Mouse (Mus musculus): ENCODE measurements around the gene Gabrr3. TPM values are rescaled to one million over a fixed set of nuclear protein-coding genes. Genes with fewer than 3 reads are reported as not detected.

Gene Gabrr3
- not detected for total RNA-seq (2023)

DNA sequence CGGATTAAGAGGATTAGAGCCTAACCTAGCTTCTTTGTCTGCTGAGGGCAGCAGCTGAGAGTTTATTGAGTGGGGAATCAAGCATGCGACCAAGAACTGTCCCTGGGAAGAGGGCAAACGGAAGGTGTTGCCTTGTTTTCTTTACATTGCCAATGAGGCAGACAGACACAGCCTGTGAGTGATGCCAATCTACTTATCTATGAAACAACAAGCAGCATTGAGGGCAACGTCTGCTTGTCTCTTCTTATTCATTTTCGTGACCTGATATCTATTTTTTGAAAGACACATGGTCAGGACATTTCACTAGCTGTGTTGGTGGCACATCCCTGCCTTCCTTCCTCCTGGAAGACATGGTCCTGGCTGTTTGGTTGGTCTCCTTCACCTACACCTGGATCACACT lies at the start of gene Gabrr3:
Gene Gabrr3 (plus strand): TSS at position 301 of the 400 bp plus-strand sequence.

DNA sequence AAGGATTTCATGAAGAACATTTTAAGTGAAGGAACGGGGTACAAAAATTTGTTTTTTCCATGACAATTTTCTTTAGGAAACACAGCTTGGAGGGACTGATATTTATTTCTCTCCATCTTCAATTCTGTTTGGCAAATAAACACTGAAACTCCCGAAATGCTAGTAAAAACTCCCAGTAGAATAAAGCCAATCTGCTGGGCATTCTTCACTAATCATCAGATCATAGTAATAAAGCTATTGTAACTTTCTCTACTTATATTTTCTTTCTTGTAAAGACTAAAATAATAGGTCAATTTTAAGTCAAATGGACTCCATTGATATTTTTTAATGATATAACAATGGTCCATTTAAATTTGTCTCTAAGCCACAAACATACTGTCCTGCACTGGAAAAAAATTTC lies 43.2 kb upstream of the Gabrr3 start, which contains the start of gene Olfr209:
Gene Olfr209 (minus strand): TSS at position 101 of the 400 bp plus-strand sequence.

DNA sequence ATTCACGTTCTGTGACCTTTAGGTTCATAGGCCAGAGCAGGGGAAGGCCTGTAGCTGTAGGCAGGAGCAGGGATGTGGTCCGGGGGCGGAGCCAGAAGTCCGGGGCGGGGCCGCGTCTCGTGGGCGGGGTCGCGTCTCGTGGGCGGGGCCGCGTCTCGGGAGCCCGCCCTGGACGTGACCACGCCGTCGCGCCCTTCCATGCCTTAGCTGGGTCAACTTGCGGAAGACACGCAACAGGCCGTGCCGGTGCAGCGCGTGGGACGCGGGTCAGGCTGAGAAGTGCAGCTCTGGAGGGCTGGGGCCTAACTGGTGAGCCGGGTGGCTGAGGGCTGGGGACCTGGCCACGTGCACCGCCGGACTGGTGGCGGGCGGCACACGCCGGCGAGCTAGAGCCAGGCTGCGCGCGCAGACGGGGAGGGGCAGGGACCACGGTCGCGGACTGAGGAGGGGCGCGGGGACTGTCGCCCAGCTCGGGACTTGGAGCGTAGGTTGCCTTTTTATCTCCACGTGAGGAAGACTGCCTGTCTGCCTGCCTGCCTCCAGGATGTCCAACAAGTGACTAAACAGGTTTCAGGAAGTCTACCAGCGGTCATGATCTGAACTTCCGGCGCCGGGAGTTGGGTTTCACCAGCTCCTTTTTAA lies 64.6 kb downstream of the Gabrr3 start, which contains the start of gene Riox2:
Gene Riox2 (plus strand): TSS at position 139 of the 642 bp plus-strand sequence.

Other genes starting within 250 kb of the Gabrr3 start
- gene Olfr196, start 236.9 kb upstream of the Gabrr3 start, total RNA-seq (2023) = not detected
- not detected for gene Olfr198, start 203.8 kb upstream of the Gabrr3 start, total RNA-seq (2023)
- gene Olfr199, start 187.6 kb upstream of the Gabrr3 start, total RNA-seq (2023) = not detected
- not detected for gene Olfr201, start 134.7 kb upstream of the Gabrr3 start, total RNA-seq (2023)
- gene Olfr202, start 120.5 kb upstream of the Gabrr3 start, total RNA-seq (2023) = not detected
- not detected for gene Olfr203, start 108.5 kb upstream of the Gabrr3 start, total RNA-seq (2023)
- not detected for gene Olfr204, start 89.1 kb upstream of the Gabrr3 start, total RNA-seq (2023)
- not detected for gene Olfr205, start 76.2 kb upstream of the Gabrr3 start, total RNA-seq (2023)
- gene Olfr206, start 58.1 kb upstream of the Gabrr3 start, total RNA-seq (2023) = not detected
- gene Olfr209, start 43.3 kb upstream of the Gabrr3 start, total RNA-seq (2023) = not detected
- 45.6 TPM for gene Riox2, start 64.4 kb downstream of the Gabrr3 start, total RNA-seq (2023)
- gene Crybg3, start 193.6 kb downstream of the Gabrr3 start, total RNA-seq (2023) = 1.2 TPM
- gene Arl6, start 232.1 kb downstream of the Gabrr3 start, total RNA-seq (2023) = 0.80 TPM

All from CD8-positive naive resting alpha-beta T cell, adult 57 days (primary cell).